Mouse (Mus musculus) C2C12 (cell line): ENCODE data around the gene Ss18l2. TPM values are rescaled to one million over a fixed set of nuclear protein-coding genes. Genes with fewer than 3 reads are reported as not detected.

Experiments
- H3K27me3 ChIP-seq: one replicate; pipeline ENCODE4 v1.6.1; 2011; ENCODE audit not compliant: control insufficient read depth, insufficient read depth, insufficient read length
- H3K36me3 ChIP-seq: one replicate; pipeline ENCODE4 v1.6.1; 2011; ENCODE audit not compliant: control insufficient read depth, insufficient read depth
- H3K4me3 ChIP-seq: one replicate; pipeline ENCODE4 v1.5.1; 2011; ENCODE audit warnings: mild to moderate bottlenecking, control low read depth; ENCODE audit not compliant: poor library complexity, insufficient read depth, severe bottlenecking
- H3K79me2 ChIP-seq: one replicate; pipeline ENCODE4 v1.6.1; 2011; ENCODE audit not compliant: control insufficient read depth, insufficient read depth
- H3K79me3 ChIP-seq: one replicate; pipeline ENCODE4 v1.6.1; 2011; ENCODE audit warnings: low read depth, control low read depth
- H3ac ChIP-seq: one replicate; pipeline ENCODE3; 2011; ENCODE audit warnings: low read depth; ENCODE audit not compliant: control insufficient read depth, insufficient read length
- CEBPB ChIP-seq: IDR thresholded peaks from one replicate; pipeline ENCODE4 v1.6.1; 2011; ENCODE audit warnings: low read depth, mild to moderate bottlenecking, control low read depth, moderate library complexity
- CTCF ChIP-seq: IDR thresholded peaks from one replicate; pipeline ENCODE4 v1.5.1; 2011; ENCODE audit not compliant: control insufficient read depth, insufficient read depth, insufficient read length
- FOSL1 ChIP-seq: IDR thresholded peaks from one replicate; pipeline ENCODE4 v1.8.0; 2011; ENCODE audit warnings: mild to moderate bottlenecking, low read length; ENCODE audit not compliant: poor library complexity, insufficient read depth, severe bottlenecking
- MAX ChIP-seq: IDR thresholded peaks from one replicate; pipeline ENCODE4 v1.6.1; 2011; ENCODE audit warnings: mild to moderate bottlenecking, control low read depth
- MYOD1 ChIP-seq: IDR thresholded peaks from one replicate; pipeline ENCODE4 v1.6.1; 2011; ENCODE audit warnings: low read depth; ENCODE audit not compliant: control insufficient read depth, insufficient read length
- MYOG ChIP-seq: IDR thresholded peaks from one replicate; pipeline ENCODE4 v1.6.1; 2011; ENCODE audit not compliant: control insufficient read depth, insufficient read length; ENCODE audit errors: extremely low read depth
- USF1 ChIP-seq: IDR thresholded peaks from one replicate; pipeline ENCODE4 v1.6.1; 2011; ENCODE audit warnings: low read depth, mild to moderate bottlenecking, control low read depth, moderate library complexity
- polyA plus RNA-seq: library from polyadenylated mRNA; unstranded; fragments of >200 nt; fragmentation: generic; extraction: Trizol; gene quantifications from one replicate; pipeline ENCODE4 v1.2.1, GENCODE M21; 2012; ENCODE audit warnings: missing spikeins

Gene Ss18l2
- polyA plus RNA-seq, 1 experiment = 44.7 TPM

DNA sequence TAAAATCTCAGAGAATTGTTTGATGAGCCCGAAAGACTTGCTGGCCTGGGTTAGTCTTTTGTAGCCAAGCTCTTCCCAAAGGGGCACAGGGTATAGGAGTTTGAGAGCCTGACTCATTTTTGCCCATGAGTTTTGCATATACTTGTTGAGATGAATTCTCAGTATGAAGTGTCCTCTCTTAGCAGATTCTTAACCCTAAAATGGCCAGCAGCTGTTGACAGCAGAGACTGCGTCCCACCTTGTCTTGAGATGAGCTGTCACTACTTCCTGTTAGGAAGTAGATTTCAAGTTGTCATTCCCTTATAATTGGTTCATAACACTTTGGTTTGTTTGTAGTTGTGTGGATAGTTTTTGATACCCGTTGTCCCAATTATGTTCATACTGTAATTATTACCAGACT, 31.0 kb downstream of the Ss18l2 start:
- TF ChIP-seq MYOG (no peak), FOSL1 (no peak), USF1 (no peak), CEBPB (no peak), MAX (no peak), MYOD1 (no peak), CTCF (no peak)
- Histone ChIP-seq H3ac (no peak overlapping the region), H3K27me3 (no peaks in the 10 kb centered on the region), H3K79me3 (no peaks in the 10 kb centered on the region), H3K4me3 (no peak overlapping the region), H3K79me2 (peaks cover 17% of the 10 kb centered on the region), H3K36me3 (peaks cover 60% of the 10 kb centered on the region)

DNA sequence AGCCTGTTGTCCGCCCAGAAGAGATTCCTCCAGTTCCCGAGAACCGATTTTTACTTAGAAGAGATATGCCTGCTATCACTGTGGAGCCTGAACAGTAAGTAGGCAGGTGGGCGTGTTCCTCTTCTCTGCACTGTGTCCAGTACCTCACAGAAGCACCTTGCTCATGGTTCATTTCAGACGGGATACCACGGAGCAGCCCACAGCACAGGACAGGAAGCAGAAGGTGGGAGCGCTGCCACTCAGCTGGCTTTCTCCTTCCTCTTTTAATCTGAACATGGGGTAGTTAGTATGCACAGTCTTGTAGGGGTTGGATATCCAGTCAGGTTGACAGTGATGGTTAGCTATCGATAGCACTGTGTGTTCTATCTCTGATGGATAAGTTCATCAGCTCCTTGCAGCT, 33.9 kb downstream of the Ss18l2 start:
- Histone ChIP-seq H3K4me3 (no peak overlapping the region), H3K27me3 (no peaks in the 10 kb centered on the region), H3ac (no peak overlapping the region), H3K79me2 (peaks cover 7% of the 10 kb centered on the region), H3K79me3 (no peaks in the 10 kb centered on the region), H3K36me3 (peaks cover 79% of the 10 kb centered on the region)
- TF ChIP-seq MYOD1 (no peak), CTCF (no peak), CEBPB (no peak), MYOG (no peak), USF1 (no peak), MAX (no peak), FOSL1 (no peak)

DNA sequence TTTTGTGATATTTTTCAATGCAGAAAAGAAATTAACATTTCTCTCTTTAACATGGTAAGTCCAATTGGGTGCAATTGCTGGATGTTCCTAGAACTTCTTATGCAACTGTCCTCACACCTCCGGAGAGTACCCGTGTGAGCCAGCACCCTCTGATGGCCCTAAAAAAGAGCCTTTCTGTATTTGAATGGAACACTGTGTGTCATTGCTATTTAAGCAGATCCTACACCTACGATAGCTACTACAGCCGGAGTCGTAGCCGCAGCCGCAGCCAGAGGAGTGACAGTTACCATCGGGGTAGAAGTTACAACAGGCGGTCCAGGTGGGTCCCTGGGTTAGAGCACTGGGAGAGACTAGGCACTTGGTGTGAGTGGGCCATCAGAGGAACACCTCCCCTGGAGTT, 42.6 kb downstream of the Ss18l2 start:
- no peak overlapping the region for H3ac ChIP-seq
- TF ChIP-seq CEBPB = no peak
- no peak for TF ChIP-seq MYOG
- TF ChIP-seq FOSL1 = no peak
- TF ChIP-seq MYOD1 = no peak
- no peak for TF ChIP-seq USF1
- H3K27me3 ChIP-seq = no peaks in the 10 kb centered on the region
- H3K36me3 ChIP-seq = peaks cover 82% of the 10 kb centered on the region
- H3K79me3 ChIP-seq = no peaks in the 10 kb centered on the region
- H3K4me3 ChIP-seq = no peak overlapping the region
- H3K79me2 ChIP-seq = no peaks in the 10 kb centered on the region

DNA sequence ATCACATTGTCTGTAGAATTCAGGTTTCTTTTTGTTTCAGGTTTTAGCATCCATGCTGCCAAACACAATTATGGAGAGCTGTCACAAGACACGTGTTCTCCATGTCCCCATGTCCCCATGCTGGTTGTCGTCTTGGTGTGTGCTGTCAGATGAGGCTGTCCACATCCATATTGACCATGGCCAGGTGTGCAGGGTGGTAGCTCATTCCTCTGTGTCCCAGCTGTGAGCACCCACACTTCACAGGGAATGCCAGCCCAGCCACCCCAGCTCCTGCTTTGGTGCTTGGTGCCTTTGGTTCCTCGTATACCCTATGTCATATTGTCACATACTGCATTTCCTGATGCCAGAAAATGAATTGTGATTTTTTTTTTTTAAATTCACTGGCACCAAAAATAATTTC, 44.5 kb downstream of the Ss18l2 start:
- Histone ChIP-seq H3ac (no peak overlapping the region), H3K27me3 (no peaks in the 10 kb centered on the region), H3K36me3 (peaks cover 63% of the 10 kb centered on the region), H3K4me3 (no peak overlapping the region), H3K79me2 (no peaks in the 10 kb centered on the region), H3K79me3 (no peaks in the 10 kb centered on the region)
- no peak for TF ChIP-seq MAX
- TF ChIP-seq FOSL1 = no peak
- no peak for TF ChIP-seq CTCF
- no peak for TF ChIP-seq USF1
- no peak for TF ChIP-seq MYOG
- TF ChIP-seq CEBPB = no peak
- TF ChIP-seq MYOD1 = no peak

DNA sequence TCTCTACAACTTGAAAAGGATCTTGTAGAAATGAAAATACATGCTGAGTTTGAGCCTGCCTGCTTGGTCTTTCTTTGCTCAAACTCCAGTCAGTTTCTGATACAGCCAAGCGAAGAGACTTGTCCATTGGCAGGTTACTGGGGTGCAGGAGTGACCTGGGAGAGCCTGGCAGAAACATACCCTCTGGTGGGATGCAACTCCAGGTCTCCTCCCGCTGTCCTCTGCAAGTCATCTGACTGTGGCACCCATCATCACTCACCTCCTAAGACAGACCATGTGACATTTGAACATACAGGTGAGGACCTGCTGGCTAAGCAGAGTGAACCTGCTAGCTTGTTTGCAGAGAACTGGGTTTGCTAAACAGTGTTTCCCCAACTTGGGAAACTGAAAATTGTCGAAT, 46.7 kb downstream of the Ss18l2 start:
- Histone ChIP-seq H3K36me3 (peaks cover 42% of the 10 kb centered on the region), H3K79me2 (no peaks in the 10 kb centered on the region), H3K4me3 (no peak overlapping the region), H3ac (no peak overlapping the region), H3K79me3 (no peaks in the 10 kb centered on the region), H3K27me3 (no peaks in the 10 kb centered on the region)
- TF ChIP-seq CTCF (no peak), FOSL1 (no peak), MYOG (no peak), MYOD1 (no peak), CEBPB (no peak), MAX (no peak)

DNA sequence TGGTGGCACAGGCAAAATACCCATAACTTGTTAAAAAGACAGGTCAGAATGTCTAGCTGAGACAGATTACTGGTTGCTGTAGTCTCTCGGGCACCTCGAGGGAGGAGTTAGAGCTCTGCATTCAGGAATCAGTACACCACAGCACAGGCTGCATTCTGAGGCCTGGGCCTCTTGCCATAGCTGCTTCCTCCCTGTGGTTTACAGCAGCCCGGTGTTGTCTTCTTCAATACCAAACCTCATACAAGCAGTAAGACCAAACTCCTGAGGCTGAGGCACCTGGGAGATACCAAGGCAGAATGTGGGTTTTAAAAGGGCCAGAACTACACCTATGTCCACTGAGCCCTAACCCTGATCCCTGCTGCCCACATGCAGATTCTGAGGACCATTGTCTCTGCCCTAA, 47.3 kb downstream of the Ss18l2 start:
- H3K36me3 ChIP-seq = peaks cover 35% of the 10 kb centered on the region

More for the DNA sequence above, 47.3 kb downstream of the Ss18l2 start:
- Histone ChIP-seq H3ac (no peak overlapping the region), H3K4me3 (no peak overlapping the region), H3K79me3 (no peaks in the 10 kb centered on the region), H3K79me2 (no peaks in the 10 kb centered on the region), H3K27me3 (no peaks in the 10 kb centered on the region)
- no peak for TF ChIP-seq CTCF
- TF ChIP-seq USF1 = no peak
- no peak for TF ChIP-seq MYOD1
- TF ChIP-seq CEBPB = no peak
- no peak for TF ChIP-seq MYOG
